Mouse (Mus musculus): ENCODE data around the gene Olfr1140.

Gene Olfr1140

DNA sequence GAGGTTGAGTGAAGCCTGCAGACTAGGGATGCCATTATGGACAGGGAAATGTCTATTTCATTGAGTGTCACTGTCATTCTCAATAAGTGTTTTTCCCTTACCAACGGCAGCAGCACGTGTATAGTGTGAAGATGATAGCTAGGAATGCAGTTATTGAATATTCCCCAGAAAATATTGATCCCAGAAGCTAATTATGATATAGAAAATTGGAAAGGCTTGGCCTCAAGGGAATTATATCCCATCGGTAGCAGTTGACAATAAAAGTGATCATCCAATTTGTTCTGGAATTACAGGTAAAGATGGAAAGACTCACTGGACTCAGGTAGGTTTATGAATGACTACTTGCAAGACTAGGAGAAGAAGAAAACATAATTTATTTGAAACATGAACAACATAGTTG, at the start of gene Olfr1140:
Olfr1140 (plus strand) TSS at position 301 of the 400 bp plus-strand sequence.
- ATAC-seq (ENCODE audit: low TSS enrichment), result no peak

DNA sequence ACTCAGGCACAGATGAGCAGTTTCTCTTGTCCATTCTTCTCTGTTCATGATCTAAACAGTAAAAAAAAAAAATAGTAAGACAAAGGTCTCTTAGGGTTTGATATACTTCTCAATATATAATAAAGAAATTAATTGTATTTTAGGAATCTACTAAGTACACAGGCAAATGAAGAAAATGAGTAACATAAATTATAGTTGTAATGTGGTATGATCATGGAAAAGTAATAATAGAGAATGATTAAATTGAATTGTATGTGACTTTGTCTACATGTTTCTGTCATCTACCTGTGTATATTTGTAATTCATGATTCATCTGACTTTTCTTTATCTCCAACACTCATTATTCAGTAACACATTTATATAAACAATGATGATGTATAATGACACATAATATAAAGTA, 49.7 kb upstream of the Olfr1140 start, which contains the start of gene Olfr1136:
Olfr1136 (minus strand) TSS at position 101 of the 400 bp plus-strand sequence.
- ATAC-seq (ENCODE audit: low TSS enrichment), result no peak

DNA sequence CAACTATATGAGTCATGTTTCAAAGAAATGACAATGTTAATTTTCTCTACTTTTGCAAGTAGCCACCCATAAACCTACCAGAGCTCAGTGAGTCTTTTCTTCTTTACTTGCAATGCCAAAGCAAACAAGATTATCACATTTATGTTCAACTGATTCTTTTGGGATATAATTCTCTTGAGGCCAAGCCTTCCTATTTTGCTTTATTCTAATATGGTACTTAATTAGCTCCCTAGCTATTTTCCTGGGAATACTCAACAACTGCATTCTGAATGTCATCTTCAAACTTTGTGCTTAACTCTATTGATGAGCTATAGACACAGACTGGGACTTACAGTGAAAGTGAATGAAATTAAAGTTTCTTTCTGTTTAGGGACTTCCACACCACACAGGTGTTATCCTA, 30.5 kb upstream of the Olfr1140 start, which contains the start of gene Olfr1137:
Olfr1137 (minus strand) TSS at position 101 of the 400 bp plus-strand sequence.
- ATAC-seq (ENCODE audit: low TSS enrichment), result no peak

DNA sequence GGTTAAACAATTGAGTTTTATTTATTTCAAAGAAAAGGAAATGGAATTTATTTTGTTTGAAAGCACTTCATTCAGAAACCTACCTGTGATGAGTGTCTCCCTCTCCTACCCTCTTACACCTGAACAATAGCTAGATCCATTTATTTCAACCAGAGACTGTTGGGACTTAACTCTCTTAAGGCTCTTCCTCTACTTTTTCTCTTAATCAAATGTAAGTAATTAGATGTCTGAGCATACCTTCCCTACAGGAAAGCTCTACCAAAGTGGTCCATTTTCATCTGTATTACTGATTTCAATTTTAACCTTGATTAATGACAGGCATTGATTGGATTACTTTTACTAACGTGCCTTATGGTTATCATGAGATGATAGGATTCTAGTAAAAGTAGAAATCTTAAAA, 3.7 kb upstream of the Olfr1140 start, which contains the start of gene Olfr1138:
Olfr1138 (minus strand) TSS at position 101 of the 400 bp plus-strand sequence.
- no peak for ATAC-seq (ENCODE audit: low TSS enrichment)

DNA sequence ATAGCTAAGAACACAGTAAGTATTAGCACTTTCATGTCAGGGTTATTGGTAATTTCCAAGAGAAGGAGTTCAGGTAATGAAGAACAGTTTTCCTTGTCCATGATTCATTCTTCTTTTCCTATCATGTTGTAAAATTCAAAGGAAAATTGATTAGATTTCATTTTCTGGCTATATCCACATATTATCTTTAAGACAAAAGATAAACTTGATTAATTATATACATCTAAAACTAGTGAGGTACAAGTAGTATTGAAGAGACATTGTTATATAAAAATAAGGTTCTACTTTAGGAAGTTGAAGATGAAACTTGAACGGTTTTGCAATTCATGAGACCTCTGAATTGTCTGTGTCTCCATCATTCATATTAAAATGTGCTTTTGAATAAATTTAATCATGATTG, 10.3 kb downstream of the Olfr1140 start, which contains the start of gene Olfr1141:
Olfr1141 (minus strand) TSS at position 101 of the 400 bp plus-strand sequence.
- no peak for ATAC-seq (ENCODE audit: low TSS enrichment)

DNA sequence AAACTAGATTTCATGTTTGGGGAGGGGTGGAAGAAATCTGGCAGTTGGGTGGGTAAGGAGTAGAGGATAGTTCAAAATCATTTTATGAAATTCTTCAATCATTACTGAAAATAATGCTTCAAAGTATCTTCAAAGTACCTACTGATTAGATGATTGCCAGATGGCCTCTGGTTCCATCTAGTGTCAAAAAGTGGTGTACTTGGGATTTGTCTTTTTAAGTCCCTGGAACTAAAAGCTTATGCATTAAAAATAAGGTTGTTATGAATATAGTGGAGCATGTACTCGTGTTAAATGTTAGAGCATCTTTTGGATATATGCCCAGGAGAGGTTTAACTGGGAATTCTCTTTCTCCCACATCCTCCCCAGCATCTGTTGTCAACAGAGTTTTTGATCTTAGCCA, 32.6 kb downstream of the Olfr1140 start:
- peak; percentile 57 for ATAC-seq (ENCODE audit: low TSS enrichment)

DNA sequence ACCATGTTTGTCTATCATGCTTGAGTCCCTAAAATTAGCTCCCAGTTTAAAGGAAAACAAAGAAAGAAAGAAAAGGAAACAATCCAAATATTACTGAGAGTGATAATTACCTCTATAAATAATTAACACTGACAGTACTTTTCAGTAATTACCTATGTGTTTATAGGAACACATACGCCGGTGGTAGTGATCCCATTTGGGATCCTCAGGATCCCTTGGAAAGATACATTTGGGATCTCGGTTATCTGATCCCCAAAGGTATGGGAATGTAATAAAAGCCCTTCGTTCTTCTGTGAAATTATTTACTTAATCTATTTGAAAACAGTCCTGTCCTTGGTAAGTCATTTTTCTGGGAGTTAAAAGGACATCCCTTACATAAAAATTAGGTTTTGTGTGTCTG, 35.6 kb downstream of the Olfr1140 start, which contains the start of gene Olfr152:
Olfr152 (plus strand) TSS at position 301 of the 400 bp plus-strand sequence.
- ATAC-seq (ENCODE audit: low TSS enrichment), result no peak
